Mouse (Mus musculus) spleen, adult 2 months (tissue): ENCODE measurements around the gene Alpk3. TPM values are rescaled to one million over a fixed set of nuclear protein-coding genes. Genes with fewer than 3 reads are reported as not detected.

ENCODE experiments used
- DNase-seq, 2 experiments: peaks; one replicate each; pipeline versions ENCODE4 v3.0.0 to v3.0.0-alpha.2; 2012 to 2021; ENCODE audit warnings: low spot score in 2 of 2, low read depth in 1 of 2
- H3K27ac ChIP-seq: fragments of 200-500 bp; 2 replicates; pipeline ENCODE4 v1.5.1; 2012; ENCODE audit warnings: low read length, inconsistent platforms; ENCODE audit not compliant: insufficient read depth
- H3K27me3 ChIP-seq: fragments of 200-500 bp; 2 replicates; pipeline ENCODE4 v1.6.1; 2012; ENCODE audit warnings: mild to moderate bottlenecking, moderate library complexity, low read length, inconsistent platforms; ENCODE audit not compliant: control insufficient read depth, insufficient read depth
- H3K36me3 ChIP-seq: fragments of 200-500 bp; 2 replicates; pipeline ENCODE4 v1.6.1; 2012; ENCODE audit warnings: mild to moderate bottlenecking, low read length, inconsistent platforms; ENCODE audit not compliant: control insufficient read depth, insufficient read depth
- H3K4me1 ChIP-seq: fragments of 200-500 bp; 2 replicates; pipeline ENCODE4 v1.6.1; 2011; ENCODE audit warnings: inconsistent platforms; ENCODE audit not compliant: control insufficient read depth, insufficient read depth, insufficient read length
- H3K4me3 ChIP-seq: fragments of 200-500 bp; 2 replicates; pipeline ENCODE4 v1.5.1; 2011; ENCODE audit warnings: mild to moderate bottlenecking, inconsistent platforms; ENCODE audit not compliant: insufficient read depth, insufficient read length; ENCODE audit errors: extremely low read depth
- CTCF ChIP-seq: fragments of 200-500 bp; IDR thresholded peaks from 2 replicates; pipeline ENCODE4 v1.5.1; 2011; ENCODE audit warnings: mild to moderate bottlenecking, inconsistent platforms; ENCODE audit not compliant: insufficient read depth, insufficient read length, insufficient replicate concordance; ENCODE audit errors: extremely low read depth
- POLR2A ChIP-seq: fragments of 200-500 bp; IDR thresholded peaks from 2 replicates; pipeline ENCODE4 v1.6.1; 2011; ENCODE audit warnings: low read depth, low read length, inconsistent platforms
- WGBS: fragments of 180-500 bp; shearing (Covaris S2); methylation state at CpG from one replicate; pipeline ENCODE4 v1.1.7; 2018; 5-methylcytosine and 5-hydroxymethylcytosine counted together
- polyA plus RNA-seq: library from polyadenylated mRNA; depleted of rRNA; stranded (reverse); fragments of >200 nt; gene quantifications from 2 replicates; pipeline ENCODE4 v1.2.3, GENCODE M21; 2012; rRNA removed

The Alpk3 gene
- polyA plus RNA-seq = 0.12 TPM in 2 replicates

DNA sequence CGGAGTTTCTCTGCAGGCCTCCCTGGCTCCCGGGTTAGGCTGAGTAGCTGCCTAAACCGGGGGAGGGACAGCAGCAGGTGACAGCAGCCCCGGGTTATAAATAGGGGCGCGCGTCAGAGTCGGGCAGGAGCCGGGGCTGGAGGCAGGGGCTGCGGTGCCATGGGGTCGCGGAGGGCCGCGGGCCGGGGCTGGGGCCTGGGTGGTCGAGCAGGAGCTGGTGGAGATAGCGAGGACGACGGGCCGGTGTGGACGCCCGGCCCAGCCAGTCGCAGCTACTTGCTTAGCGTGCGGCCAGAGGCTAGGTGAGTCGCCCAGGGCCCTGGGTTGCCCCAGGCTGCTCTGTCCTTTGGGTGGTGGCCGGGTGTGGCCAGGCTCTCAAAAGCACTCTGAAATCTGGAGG lies at the start of gene Alpk3:
Gene Alpk3 (plus strand): TSS at position 130 of the 400 bp plus-strand sequence.
- no peak for DNase-seq
- Histone ChIP-seq H3K27ac (no peak within 1 kb of the TSS), H3K36me3 (no peaks in the 10 kb centered on the region)

DNA sequence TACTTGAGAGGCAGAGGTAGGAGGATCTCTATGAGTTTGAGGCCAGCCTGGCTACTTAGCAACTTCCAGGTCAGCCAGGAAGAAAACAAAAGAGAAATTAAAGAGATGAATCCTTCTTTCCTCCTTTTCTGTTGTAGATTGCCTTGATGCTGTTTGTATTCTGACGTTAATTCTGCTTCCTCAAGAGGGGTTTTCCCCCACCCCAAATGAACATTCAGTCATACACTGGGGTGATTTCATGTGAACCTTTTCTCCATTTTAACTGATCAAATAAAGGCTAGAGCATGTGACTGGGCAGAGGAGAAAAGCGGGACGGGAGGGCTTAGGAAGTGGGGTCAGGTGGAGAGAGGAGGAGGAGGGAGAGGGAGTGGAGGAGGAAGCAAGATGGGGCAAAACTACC lies 49.1 kb upstream of the Alpk3 start:
- TF ChIP-seq CTCF (no peak), POLR2A (no peak)
- peaks cover 27% of the 10 kb centered on the region for H3K4me1 ChIP-seq
- DNase-seq = no peak
- H3K4me3 ChIP-seq = no peak overlapping the region
- H3K36me3 ChIP-seq = peaks cover 10% of the 10 kb centered on the region
- WGBS = 63% methylated on average over 3 of the region's 3 CpGs
- no peak overlapping the region for H3K27ac ChIP-seq
- no peaks in the 10 kb centered on the region for H3K27me3 ChIP-seq

More for the DNA sequence above, at the start of gene Alpk3:
- TF ChIP-seq POLR2A (no peak), CTCF (no peak)
- H3K4me3 ChIP-seq = no peak within 1 kb of the TSS
- H3K4me1 ChIP-seq = no peaks in the 10 kb centered on the region
- H3K27me3 ChIP-seq = no peaks in the 10 kb centered on the region
- 60% methylated on average over 27 of the region's 27 CpGs for WGBS

DNA sequence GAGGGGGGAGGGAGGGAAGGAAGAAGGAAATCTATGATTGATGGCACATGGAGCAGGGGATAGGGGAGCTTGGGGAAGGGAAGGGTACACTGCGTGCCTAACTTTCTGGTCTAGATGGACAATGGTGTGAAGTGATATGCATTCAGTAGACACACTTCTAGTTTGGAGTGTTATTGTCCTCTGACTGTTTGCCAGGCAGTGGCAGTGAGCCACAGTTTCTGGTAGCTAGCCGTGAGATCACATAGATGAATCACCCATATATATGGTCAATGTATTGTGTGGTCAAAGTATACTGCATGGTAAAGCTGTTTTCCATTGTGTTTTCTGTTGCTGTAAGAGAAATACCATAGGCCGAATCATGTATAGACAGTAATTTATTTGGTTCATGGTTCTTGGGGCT lies 45.8 kb upstream of the Alpk3 start:
- no peak for TF ChIP-seq CTCF
- no peak for TF ChIP-seq POLR2A
- Histone ChIP-seq H3K27ac (no peak overlapping the region), H3K36me3 (peaks cover 11% of the 10 kb centered on the region), H3K4me3 (no peak overlapping the region), H3K27me3 (no peaks in the 10 kb centered on the region), H3K4me1 (peaks cover 8% of the 10 kb centered on the region)
- DNase-seq = no peak
- 96% methylated on average over 3 of the region's 3 CpGs for WGBS

DNA sequence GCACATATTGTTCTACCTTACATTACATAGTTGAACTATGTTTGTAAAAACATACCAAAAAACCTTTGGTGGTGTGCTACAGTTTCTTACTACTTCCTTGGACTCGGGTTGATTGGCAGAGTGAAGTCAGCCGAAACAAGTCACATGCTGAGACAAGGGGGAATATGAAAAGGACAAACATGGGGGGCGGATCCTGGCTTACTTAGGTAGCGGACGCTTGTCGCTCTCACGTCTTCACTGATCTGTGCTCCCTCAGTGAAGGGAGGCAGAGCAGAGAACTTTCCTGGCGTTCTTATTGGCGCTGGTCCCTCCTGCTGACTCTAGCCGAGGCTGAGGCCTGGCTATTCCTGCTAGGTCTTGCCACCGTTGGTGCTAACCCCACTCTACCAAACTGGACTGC lies 37.1 kb upstream of the Alpk3 start:
- 92% methylated on average over 11 of the region's 11 CpGs for WGBS
- H3K36me3 ChIP-seq = peaks cover 24% of the 10 kb centered on the region

DNA sequence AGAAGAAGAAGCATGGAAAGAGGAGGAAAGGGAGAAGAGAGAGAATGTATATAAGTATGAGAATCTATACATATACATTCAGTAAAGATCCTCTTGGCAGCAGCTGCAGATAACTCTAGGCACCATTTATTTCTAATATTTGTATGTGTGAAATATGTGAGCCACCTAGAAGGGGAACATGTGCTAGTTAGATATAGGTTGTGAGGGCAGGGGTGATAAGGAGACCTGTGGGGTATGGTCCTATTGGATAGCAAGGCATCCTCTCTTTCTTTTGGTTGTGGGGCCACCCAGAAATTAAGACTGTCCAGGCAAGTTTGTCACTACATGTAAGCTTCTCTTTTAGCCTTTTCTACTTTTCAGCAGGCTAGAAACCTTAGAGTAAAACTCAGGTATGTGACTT lies 34.7 kb upstream of the Alpk3 start:
- no peak for DNase-seq
- TF ChIP-seq POLR2A = no peak
- TF ChIP-seq CTCF = no peak
- Histone ChIP-seq H3K36me3 (peaks cover 31% of the 10 kb centered on the region), H3K27ac (no peak overlapping the region), H3K4me1 (no peaks in the 10 kb centered on the region), H3K4me3 (no peak overlapping the region), H3K27me3 (no peaks in the 10 kb centered on the region)

More for the DNA sequence above, 37.1 kb upstream of the Alpk3 start:
- no peak for DNase-seq
- Histone ChIP-seq H3K4me3 (no peak overlapping the region), H3K4me1 (no peaks in the 10 kb centered on the region; the same call in 1 of the 2 replicates), H3K27ac (no peak overlapping the region), H3K27me3 (no peaks in the 10 kb centered on the region)
- TF ChIP-seq CTCF (no peak), POLR2A (no peak)

DNA sequence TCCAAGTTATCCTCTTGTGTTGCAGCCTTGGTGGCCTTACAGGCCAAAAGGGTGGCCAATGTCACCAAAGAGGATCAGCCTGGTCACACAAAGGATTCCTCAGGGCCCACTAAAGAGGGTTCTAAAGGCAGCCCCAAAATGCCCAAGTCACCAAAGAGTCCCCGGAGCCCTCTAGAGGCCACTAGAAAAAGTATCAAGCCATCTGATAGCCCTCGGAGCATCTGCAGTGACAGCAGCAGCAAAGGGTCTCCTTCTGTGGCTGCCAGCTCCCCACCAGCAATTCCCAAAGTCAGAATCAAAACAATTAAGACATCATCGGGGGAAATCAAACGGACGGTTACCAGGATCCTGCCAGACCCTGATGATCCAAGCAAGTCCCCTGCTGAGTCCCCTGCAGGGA lies 33.3 kb upstream of the Alpk3 start:
- 85% methylated on average over 5 of the region's 5 CpGs for WGBS
- H3K4me3 ChIP-seq = no peak overlapping the region
- H3K27ac ChIP-seq = no peak overlapping the region
- no peaks in the 10 kb centered on the region for H3K4me1 ChIP-seq
- no peak for TF ChIP-seq POLR2A
- TF ChIP-seq CTCF = no peak
- no peak for DNase-seq
- H3K27me3 ChIP-seq = no peaks in the 10 kb centered on the region
- peaks cover 32% of the 10 kb centered on the region for H3K36me3 ChIP-seq

DNA sequence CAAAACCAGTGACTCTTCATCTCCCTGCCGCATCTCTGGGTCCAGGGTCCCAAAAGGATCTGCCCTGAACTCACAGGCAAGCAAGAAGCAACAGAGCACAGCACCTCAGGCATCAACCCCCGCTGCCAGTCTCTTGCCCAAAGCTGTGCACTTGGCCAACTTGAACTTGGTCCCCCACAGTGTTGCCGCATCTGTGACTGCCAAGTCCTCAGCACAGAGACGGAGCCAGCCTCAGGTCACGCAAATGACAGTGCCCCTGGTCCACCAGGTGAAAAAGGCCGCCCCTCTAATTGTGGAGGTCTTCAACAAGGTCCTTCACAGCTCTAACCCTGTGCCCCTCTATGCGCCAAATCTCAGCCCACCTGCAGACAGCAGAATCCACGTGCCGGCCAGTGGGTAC lies 32.7 kb upstream of the Alpk3 start:
- Histone ChIP-seq H3K4me3 (no peak overlapping the region), H3K27ac (no peak overlapping the region), H3K4me1 (no peaks in the 10 kb centered on the region), H3K36me3 (peaks cover 37% of the 10 kb centered on the region), H3K27me3 (no peaks in the 10 kb centered on the region)
- DNase-seq = no peak
- WGBS = 98% methylated on average over 9 of the region's 9 CpGs
- TF ChIP-seq CTCF (no peak), POLR2A (no peak)

DNA sequence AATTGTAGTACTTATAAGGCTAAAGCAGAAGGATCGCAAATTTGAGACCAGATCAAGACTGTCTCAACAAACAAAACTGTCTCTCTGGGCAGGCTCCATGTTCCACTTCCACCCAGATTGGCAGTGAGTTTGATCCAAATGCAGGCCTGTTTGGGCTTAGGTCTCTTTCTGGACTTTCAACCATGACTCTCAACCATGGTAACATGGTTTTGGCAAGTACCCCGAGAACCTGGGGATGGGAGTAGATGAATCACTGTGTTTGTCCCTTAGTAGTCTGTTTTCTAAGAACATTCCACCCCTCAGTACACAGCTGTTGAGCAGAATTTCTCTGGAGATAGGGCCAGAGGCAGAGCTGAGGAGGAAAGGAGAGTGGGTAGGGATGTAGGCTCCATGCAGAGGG lies 31.6 kb upstream of the Alpk3 start:
- peaks cover 42% of the 10 kb centered on the region for H3K36me3 ChIP-seq
- WGBS = 89% methylated on average over 2 of the region's 2 CpGs

More for the DNA sequence above, 31.6 kb upstream of the Alpk3 start:
- no peak for DNase-seq
- H3K4me1 ChIP-seq = no peaks in the 10 kb centered on the region
- no peaks in the 10 kb centered on the region for H3K27me3 ChIP-seq
- TF ChIP-seq POLR2A (no peak), CTCF (no peak)
- H3K4me3 ChIP-seq = no peak overlapping the region
- no peak overlapping the region for H3K27ac ChIP-seq
